In genomic region chr3:109164088-109164487, GRCm38 (mm10) we compare ENCODE assay signal across 26 mouse cellular contexts.
"Had no signal": no experiment of that assay in that cellular context is flagged by ENCODE, and none has a peak within 500 bp of the region (broad histone marks: within the 10 kb centered on the region; RNA-seq: fewer than 3 reads in every experiment).

No protein-coding gene starts in this region.

- H3K27ac ChIP-seq: layer of hippocampus, adult 2 months; left cerebral cortex, adult 2 months; limb, embryonic 10.5 days; limb, embryonic 13.5 days; liver, embryonic 12.5 days; liver, embryonic 15.5 days; lung, embryonic 15.5 days; midbrain, embryonic 13.5 days; neural tube, embryonic 12.5 days; neural tube, embryonic 15.5 days; stomach, postnatal 0 days had no signal

- H3K9ac ChIP-seq: limb, embryonic 13.5 days; liver, embryonic 12.5 days; liver, embryonic 15.5 days; lung, embryonic 15.5 days; midbrain, embryonic 13.5 days; neural tube, embryonic 12.5 days; neural tube, embryonic 15.5 days had no signal

- H3K27me3 ChIP-seq: limb, embryonic 13.5 days; liver, embryonic 12.5 days; liver, embryonic 15.5 days; lung, embryonic 15.5 days; midbrain, embryonic 13.5 days; neural tube, embryonic 12.5 days; neural tube, embryonic 15.5 days had no signal

- ATAC-seq: liver, embryonic 12.5 days; midbrain, embryonic 13.5 days; midbrain, embryonic 16.5 days had no signal

- H3K36me3 ChIP-seq: liver, embryonic 12.5 days; liver, embryonic 15.5 days had no signal

- H3K9me3 ChIP-seq: limb, embryonic 10.5 days; limb, embryonic 13.5 days; liver, embryonic 12.5 days; liver, embryonic 15.5 days; lung, embryonic 15.5 days; midbrain, embryonic 13.5 days; neural tube, embryonic 12.5 days; neural tube, embryonic 15.5 days had no signal

- H3K4me1 ChIP-seq: limb, embryonic 10.5 days; limb, embryonic 13.5 days; liver, embryonic 12.5 days; liver, embryonic 15.5 days; lung, embryonic 15.5 days; midbrain, embryonic 13.5 days; neural tube, embryonic 12.5 days; neural tube, embryonic 15.5 days had no signal

- H3K4me2 ChIP-seq: limb, embryonic 13.5 days; liver, embryonic 12.5 days; liver, embryonic 15.5 days; lung, embryonic 15.5 days; midbrain, embryonic 13.5 days; neural tube, embryonic 12.5 days; neural tube, embryonic 15.5 days had no signal

- H3K4me3 ChIP-seq: layer of hippocampus, adult 2 months; left cerebral cortex, adult 2 months; limb, embryonic 10.5 days; limb, embryonic 13.5 days; liver, embryonic 12.5 days; liver, embryonic 15.5 days; lung, embryonic 15.5 days; midbrain, embryonic 13.5 days; neural tube, embryonic 12.5 days; neural tube, embryonic 15.5 days had no signal

- DNase-seq: kidney, adult 18-20 months; kidney, adult 9 months; kidney, postnatal 14 days; layer of hippocampus, postnatal 36 days; liver; lung, adult 18-20 months; lung, postnatal 10 days; lung, postnatal 36 days; right cerebral cortex, adult 18-20 months; right cerebral cortex, postnatal 14 days; right cerebral cortex, postnatal 4 days; thymus, adult 2 months; thymus, postnatal 14 days; thymus, postnatal 4 days had no signal
